Mouse (Mus musculus): ENCODE measurements around the gene Mthfsd.
A peak's percentile ranks its signal among the peaks of the same experiment; 100 is the strongest.
"Not testable (repeated sequence)": the region's sequence is repeated elsewhere in the genome, so short reads cannot be mapped to it uniquely, and the experiment has no call there.

The Mthfsd gene

DNA sequence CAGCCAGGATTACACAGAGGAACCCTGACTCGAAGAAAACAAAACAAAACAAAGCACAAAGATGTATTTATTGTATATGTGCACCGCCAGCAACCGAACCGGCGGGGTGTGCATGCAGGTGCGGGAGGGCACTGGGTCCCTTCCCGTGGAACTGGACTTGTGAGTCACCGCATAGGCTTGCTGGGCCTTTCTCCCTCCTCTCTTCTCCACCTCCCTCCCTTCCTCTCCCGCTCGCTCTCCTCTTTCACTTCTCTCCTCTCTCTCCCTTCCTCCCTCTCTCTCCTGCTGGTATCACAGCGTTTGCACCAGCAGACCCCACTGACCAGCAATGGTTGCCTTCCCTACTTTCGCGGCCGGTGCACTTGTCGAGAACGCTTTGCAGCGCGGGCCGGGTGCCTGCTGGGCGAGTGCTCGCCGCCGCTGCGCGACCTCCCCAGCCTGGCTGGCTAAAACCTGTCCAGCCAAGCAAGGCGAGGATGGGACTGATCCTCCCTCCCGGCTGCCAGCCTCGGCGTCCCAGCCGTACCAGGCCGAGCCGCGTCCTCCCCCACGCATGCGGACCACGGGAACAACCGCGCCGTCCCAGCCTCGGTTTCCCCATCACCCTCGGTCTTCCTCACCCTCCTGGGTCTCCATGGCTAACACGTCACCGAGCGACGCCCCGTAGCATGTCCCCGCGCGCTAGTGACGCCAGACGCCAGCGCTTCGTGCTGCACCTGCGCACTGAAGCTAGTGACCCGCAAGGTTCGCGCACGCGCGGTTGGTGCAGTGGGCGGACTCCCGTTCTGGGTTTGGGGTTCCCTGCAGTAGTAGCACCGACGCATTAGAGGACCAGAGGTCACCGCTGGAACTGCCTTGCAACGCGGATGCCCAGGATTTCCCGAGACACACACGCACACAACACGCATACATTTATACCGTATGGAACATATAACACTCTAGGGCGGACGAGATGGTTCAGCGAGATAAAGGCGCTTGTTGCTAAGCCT lies at the start of gene Mthfsd:
Gene Mthfsd, minus strand, starts transcription at position 725 of the 989 bp plus-strand sequence.
- DNase-seq: peak; percentile 98

DNA sequence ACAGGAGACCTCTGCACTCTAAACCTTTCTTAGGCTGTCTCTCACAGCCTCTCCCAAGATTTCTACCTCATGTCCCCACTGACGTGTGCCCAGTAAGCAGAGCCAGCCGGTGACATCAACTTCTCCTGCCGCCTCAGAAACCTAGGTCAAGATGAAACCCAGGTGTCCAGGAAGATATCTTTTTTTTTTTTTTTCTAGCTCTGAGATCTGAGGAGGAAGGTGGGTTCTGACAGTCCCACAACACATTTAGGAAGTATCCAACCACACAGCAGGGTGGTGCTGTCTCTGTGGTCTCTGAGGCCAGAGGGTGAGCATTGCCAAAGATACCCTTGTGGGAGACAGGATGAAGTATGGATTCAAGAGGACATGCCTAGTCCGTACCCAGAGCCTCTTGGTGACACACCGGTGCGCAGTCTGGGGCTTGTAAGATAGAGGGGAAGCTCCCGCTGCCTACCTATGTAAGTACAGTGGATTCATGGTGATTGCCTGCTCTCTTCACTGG lies 48.8 kb upstream of the Mthfsd start:
- DNase-seq: no peak

- DNase-seq: no peak
These were observed 44.2 kb upstream of the Mthfsd start for GRCm38 (mm10) chr8:121152394-121152793.

DNA sequence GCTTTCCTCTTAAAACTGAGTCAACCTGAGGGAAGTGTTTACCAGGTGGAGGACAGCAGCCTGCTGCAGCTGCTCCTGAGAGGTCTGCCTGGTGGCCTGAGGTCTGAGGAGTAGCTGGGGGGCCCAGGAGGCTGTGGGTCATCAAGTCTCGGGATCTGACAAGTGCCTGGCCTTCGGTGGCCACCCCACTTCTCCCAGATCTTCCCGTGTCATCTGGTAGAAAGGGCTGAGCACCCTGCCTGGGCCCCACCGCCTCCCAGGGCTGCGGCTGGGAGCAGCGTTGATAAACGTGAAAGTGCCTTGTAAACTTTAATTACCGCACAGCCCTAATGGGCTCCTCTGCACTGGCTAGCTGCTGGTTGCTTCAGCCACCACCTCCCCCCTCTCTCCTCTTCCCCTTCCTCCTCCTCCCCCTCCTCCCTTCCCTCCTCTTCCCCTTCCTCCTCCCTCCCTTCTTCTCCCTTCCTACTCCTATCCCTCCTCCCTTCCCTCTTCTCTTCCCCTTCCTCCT lies 40.4 kb upstream of the Mthfsd start:
- DNase-seq: no peak

GRCm38 (mm10) chr8:121145457-121146134 lies 37.4 kb upstream of the Mthfsd start:
- not testable (repeated sequence) for DNase-seq

DNA sequence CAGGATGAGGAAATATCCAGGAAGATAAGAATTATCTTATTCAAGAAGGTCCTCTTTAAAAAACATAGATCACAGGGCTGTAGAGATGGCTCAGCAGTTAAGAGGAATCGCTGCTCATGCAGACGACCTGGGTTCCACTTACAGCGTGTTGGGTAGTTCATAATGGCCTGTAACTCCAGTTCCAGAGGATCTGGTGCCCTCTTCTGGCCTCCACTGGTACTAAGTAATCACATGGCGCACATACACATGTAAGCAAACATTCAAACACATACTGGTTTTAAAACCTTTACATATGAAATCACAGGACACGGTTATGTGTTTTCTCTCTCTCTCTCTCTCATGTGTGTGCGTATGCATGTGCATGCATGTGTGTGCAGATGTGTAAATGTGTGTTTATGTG lies 28.7 kb upstream of the Mthfsd start:
- no peak for DNase-seq

GRCm38 (mm10) chr8:121134512-121134911 lies 26.3 kb upstream of the Mthfsd start:
- DNase-seq: no peak

GRCm38 (mm10) chr8:121134102-121134501 lies 25.9 kb upstream of the Mthfsd start:
- no peak for DNase-seq

GRCm38 (mm10) chr8:121132961-121133513 lies 24.8 kb upstream of the Mthfsd start:
- no peak for DNase-seq

DNA sequence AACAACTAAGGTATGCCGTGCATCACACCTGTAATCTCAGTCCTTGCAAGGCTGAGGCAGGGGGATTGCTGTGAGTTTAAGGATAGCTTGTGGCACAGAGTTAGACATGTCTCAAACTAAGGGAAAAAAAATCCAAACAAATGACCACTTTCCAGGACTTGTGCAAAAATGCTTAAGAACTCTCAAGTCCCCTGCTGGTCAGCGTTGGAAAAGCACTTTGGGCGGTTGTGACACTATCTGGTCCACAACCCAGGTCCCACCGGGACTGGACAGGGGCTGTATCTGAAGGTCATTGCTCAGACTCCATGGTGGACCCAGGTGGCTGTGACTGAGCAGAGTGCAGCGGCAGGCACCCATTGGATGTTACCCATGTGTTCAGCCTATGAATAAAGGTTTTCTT lies 22.3 kb upstream of the Mthfsd start:
- no peak for DNase-seq

DNA sequence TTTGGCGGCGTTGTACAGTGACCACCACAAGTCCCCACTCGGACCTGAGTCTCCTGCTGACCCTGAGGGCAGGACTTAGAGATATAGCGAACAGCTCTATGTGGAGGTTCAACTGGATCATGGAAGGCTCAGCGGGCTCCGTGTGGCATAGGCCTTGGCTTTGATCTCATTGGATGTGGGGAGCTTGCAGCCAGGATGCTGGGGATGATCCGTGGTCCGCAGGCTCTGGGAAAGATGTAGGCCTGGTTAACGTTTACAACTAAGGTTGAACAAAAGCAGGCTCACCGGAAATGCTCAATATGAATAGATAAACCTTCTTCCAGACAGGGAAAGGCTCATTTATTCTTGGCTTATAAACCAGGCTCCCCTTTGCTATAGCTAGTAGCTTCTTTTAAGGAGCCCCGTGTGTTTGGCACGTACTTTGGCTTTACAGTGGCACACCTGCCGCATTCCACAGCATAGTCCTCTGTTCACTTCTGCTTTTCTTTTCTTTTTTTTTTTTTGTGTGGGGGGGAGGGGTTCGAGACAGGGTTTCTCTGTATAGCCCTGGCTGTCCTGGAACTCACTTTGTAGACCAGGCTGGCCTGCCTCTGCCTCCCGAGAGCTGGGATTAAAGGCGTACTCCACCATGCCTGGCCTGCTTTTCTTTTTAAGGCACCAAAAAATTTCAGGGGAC lies 21.2 kb upstream of the Mthfsd start:
- DNase-seq: no peak

DNA sequence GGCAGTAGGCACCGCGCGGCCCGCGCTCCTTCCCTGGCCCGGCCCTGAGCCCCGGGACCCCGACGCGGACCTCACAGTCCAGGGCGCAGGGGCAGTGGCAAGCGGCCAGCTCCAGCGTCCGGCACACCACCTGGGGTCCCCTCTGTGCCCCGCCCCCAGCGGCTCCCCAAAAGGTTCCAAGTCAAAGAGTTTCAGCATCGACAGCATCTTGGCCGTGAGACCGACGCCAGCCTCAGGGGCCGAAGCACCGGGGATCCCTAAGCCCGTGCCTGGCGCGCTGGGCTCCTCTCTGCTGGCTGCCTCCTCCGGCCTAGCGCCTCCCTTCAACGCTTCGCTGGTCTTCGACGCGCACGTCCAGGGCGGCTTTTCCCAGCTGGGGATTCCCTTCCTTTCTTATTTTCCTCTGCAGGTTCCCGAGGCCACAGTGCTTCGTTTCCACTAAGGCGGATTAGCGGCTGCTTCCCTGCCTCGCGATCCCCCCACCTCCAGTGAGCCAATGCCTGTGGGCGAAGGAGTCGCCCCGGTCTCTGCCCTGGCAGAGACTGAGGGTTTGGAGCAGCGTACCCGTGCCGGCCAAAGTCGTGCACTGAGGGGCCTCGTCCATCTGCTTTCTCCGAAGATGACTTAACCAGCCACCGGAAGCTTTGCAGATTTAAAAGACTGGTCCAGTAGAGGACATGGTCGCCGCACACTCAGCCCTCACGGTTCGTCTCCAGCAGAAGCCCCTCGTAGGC lies 20.5 kb upstream of the Mthfsd start:
- DNase-seq: no peak

DNA sequence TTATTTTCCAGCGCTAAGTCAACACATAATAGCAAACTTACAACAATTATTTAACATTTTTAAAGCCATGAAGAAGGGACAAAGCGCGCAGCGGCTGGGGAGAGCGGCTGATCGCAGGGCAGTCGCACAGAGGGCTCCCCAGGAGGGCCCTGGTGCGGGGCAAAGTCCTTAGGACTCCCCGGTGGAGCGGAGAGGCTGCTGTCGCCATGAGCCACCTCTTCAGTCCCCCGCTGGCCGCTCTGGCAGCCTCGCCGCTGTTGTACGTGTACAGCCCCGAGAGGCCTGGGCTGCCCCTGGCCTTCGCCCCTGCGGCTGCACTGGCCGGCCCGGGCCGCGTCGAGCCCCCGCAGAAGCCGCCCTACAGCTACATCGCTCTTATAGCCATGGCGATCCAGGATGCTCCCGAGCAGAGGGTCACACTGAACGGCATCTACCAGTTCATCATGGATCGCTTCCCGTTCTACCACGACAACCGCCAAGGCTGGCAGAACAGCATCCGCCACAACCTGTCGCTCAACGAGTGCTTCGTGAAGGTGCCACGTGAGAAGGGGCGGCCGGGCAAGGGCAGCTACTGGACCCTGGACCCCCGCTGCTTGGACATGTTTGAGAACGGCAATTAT lies 19.7 kb upstream of the Mthfsd start, which contains the start of gene Foxl1:
Gene Foxl1, plus strand, starts transcription at position 185 of the 620 bp plus-strand sequence.
- DNase-seq: no peak

DNA sequence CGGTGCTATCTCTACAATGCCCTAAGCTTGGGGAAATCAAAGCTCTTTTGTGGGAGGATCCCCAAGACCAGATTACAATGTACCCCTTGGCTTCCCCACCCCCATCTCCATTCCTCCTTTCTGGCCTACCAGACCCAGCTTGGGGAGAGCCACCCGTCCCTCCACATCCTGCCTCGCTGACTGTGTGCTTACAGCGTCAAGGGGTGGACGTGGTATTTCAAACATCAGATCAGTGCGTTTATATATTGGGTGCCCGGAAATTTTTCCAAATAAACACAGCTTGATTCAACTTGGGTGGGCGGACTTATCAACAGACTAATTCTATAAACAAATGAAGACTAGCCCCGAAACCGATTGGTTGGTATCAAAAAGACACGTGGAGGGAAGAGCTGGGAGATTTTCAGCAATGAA lies 19.1 kb upstream of the Mthfsd start:
- DNase-seq: no peak

DNA sequence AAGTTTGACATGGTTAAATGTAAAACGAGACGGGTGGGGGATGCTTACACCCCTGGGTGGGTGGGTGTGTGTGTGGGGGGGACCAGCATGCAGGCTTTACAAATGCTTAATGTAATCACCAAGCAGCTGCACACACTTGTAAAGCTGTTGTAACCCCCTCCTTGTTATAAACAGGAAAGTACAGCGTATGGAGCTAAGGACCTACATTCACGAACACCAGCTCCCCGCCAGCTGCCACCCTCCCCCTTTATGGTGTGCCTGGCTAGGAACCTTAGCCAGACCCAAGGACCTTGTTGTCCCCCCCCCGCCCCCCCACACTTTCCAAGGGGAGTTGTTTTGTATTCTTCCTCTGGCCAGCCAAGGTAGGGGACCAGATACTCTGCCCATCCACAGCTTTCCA lies 18.5 kb upstream of the Mthfsd start:
- no peak for DNase-seq

DNA sequence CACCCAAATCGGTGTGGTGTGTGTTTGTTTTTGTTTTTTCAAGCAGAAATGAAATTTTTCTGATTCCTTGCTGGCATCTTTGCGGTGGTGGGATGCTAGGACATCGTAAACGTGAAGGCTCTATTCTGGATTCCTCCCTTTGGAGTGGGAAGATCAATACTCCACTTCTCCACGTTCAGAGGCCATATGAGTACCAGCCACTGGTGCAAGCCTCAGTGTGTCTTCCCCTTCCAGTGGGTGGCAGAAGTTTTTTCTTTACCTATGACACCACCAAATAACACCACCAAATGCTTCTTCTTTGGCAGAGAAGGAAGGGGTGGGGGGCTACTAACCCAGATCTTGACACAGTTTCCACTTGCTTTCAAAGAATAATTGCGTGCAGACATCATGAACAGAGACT lies 18.0 kb upstream of the Mthfsd start:
- no peak for DNase-seq

GRCm38 (mm10) chr8:121125311-121125876 lies 17.2 kb upstream of the Mthfsd start:
- DNase-seq: peak; percentile 25

DNA sequence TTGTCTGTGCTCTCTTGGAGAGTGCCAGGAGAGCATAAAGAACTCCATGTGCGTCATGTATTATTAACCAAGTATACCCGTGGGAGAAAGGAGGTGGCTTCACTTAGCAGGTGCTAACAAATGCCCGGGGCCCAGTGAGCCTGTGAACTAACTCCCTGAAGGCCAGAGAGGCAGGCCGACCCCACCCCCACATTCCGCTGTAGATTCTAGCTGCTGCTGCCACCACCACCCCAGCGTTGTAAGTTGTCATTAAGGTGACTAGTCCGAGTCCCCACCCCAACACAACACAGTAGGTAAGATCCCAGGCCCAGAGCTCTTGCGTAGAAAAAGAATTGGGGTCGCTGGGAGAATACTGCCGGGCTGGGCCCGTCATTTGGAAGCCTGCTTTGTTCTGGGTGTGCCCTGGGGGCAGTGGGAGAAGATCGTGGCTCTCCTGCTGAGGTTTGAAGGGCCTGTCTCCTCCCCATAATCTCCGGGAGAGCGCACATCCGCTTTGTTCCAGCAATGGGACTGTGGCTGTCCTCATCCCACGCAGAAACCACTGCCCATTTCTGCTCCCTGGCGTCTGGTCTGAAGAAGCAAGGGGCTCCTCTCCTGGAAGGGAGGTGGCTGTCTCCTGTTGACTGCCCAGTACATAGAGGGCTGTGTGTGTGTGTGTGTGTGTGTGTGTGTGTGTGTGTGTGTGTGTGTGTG lies 16.5 kb upstream of the Mthfsd start:
- no peak for DNase-seq

GRCm38 (mm10) chr8:121123113-121123512 lies 14.9 kb upstream of the Mthfsd start:
- DNase-seq: no peak

GRCm38 (mm10) chr8:121122368-121122767 lies 14.2 kb upstream of the Mthfsd start:
- no peak for DNase-seq

Data from thymus, postnatal 25 days (tissue).